Mouse (Mus musculus) MEL (cell line): ENCODE results near the gene Sectm1a.
"Not testable (repeated sequence)": the region's sequence is repeated elsewhere in the genome, so short reads cannot be mapped to it uniquely, and the experiment has no call there.

Source experiments
- BHLHE40 ChIP-seq: IDR thresholded peaks from 2 replicates; pipeline ENCODE4 v1.6.1; 2012; ENCODE audit warnings: low read depth, mild to moderate bottlenecking, inconsistent platforms, low read length, improper control_type of control experiment, borderline replicate concordance
- CTCF ChIP-seq, 3 experiments: IDR thresholded peaks in 2 of 3; conservative IDR thresholded peaks in 1 of 3; 2 replicates each; pipeline ENCODE4 v1.5.1; 2011 to 2012; ENCODE audit warnings: low read length in 3 of 3, low read depth in 2 of 3, mild to moderate bottlenecking in 2 of 3, improper control_type of control experiment in 1 of 3, inconsistent platforms in 1 of 3, mixed read lengths in 1 of 3, moderate library complexity in 1 of 3; ENCODE audit not compliant: control insufficient read depth in 1 of 3, insufficient read depth in 1 of 3, poor library complexity in 1 of 3, severe bottlenecking in 1 of 3
- ELF1 ChIP-seq: IDR thresholded peaks from 2 replicates; pipeline ENCODE4 v1.6.1; 2014; ENCODE audit warnings: low read depth, mild to moderate bottlenecking, inconsistent platforms, low read length, improper control_type of control experiment, moderate library complexity
- MAX ChIP-seq: IDR thresholded peaks from 2 replicates; pipeline ENCODE4 v1.6.1; 2011; ENCODE audit warnings: low read length, improper control_type of control experiment
- MAZ ChIP-seq: IDR thresholded peaks from 2 replicates; pipeline ENCODE4 v1.6.1; 2012; ENCODE audit warnings: low read depth, mild to moderate bottlenecking, inconsistent platforms, low read length, improper control_type of control experiment
- MYC ChIP-seq: IDR thresholded peaks from 2 replicates; pipeline ENCODE4 v1.6.1; 2011; ENCODE audit warnings: low read depth, mild to moderate bottlenecking, low read length, improper control_type of control experiment, moderate library complexity
- NELFE ChIP-seq: IDR thresholded peaks from 2 replicates; pipeline ENCODE4 v1.6.1; 2011; ENCODE audit warnings: low read depth, low read length, improper control_type of control experiment
- POLR2A ChIP-seq, 2 experiments: IDR thresholded peaks; 2 replicates each; pipeline ENCODE4 v1.6.1; 2011 to 2012; ENCODE audit warnings: low read length in 2 of 2, mild to moderate bottlenecking in 2 of 2, control low read depth in 1 of 2, improper control_type of control experiment in 1 of 2, low read depth in 1 of 2, moderate library complexity in 1 of 2; ENCODE audit not compliant: control insufficient read depth in 1 of 2, insufficient read depth in 1 of 2, poor library complexity in 1 of 2
- TBP ChIP-seq: IDR thresholded peaks from 2 replicates; pipeline ENCODE4 v1.8.0; 2011; ENCODE audit warnings: low read depth, low read length, improper control_type of control experiment
- TCF12 ChIP-seq: IDR thresholded peaks from 2 replicates; pipeline ENCODE4 v1.6.1; 2014; ENCODE audit warnings: low read depth, mild to moderate bottlenecking, inconsistent platforms, low read length, improper control_type of control experiment, moderate library complexity
- USF1 ChIP-seq: IDR thresholded peaks from 2 replicates; pipeline ENCODE4 v1.6.1; 2014; ENCODE audit warnings: low read depth, mild to moderate bottlenecking, inconsistent platforms, low read length, improper control_type of control experiment, moderate library complexity
- USF2 ChIP-seq, 2 experiments: IDR thresholded peaks; 2 replicates each; pipeline ENCODE4 v1.6.1; 2011 to 2012; ENCODE audit warnings: improper control_type of control experiment in 2 of 2, low read length in 2 of 2, borderline replicate concordance in 1 of 2, inconsistent platforms in 1 of 2, low read depth in 1 of 2, mild to moderate bottlenecking in 1 of 2; ENCODE audit not compliant: insufficient read depth in 1 of 2

GRCm38 (mm10) chr11:121043025-121043424, 38.0 kb downstream of the Sectm1a start:
- TF ChIP-seq CTCF (IDR thresholded peaks at IDR 0.05 in 2 of 3, conservative IDR thresholded peaks at IDR 0.05 in 1 of 3; ENCODE audit: control insufficient read depth in 1 of 3, insufficient read depth in 1 of 3, low read depth in 2 of 3, low read length in 3 of 3, poor library complexity in 1 of 3, severe bottlenecking in 1 of 3); ELF1; MAX; BHLHE40; POLR2A (IDR thresholded peaks at IDR 0.05; ENCODE audit: control insufficient read depth in 1 of 2, insufficient read depth in 1 of 2, low read depth in 1 of 2, low read length in 2 of 2, poor library complexity in 1 of 2); USF2 (IDR thresholded peaks at IDR 0.05; ENCODE audit: borderline replicate concordance in 1 of 2, insufficient read depth in 1 of 2, low read depth in 1 of 2, low read length in 2 of 2); TCF12; USF1; MYC; NELFE; TBP; MAZ: not testable (repeated sequence)
